Mouse (Mus musculus) small intestine, adult 2 months (tissue): ENCODE results near the gene Csnk1g1.

Experiments
- CTCF ChIP-seq: fragments of 200-500 bp; IDR thresholded peaks from 2 replicates; pipeline ENCODE4 v1.5.1; 2012; ENCODE audit warnings: low read depth, mild to moderate bottlenecking, control low read depth, inconsistent platforms, low read length, moderate library complexity, mixed read lengths; ENCODE audit not compliant: insufficient replicate concordance, insufficient read length; ENCODE audit errors: extremely low read depth
- POLR2A ChIP-seq: fragments of 200-500 bp; IDR thresholded peaks from 2 replicates; pipeline ENCODE4 v1.6.1; 2012; ENCODE audit warnings: low read depth, mild to moderate bottlenecking, control low read depth, inconsistent platforms, low read length, moderate library complexity

GRCm38 (mm10) chr9:66090593-66091244, 182.0 kb downstream of the Csnk1g1 start:
- TF ChIP-seq CTCF (no peak), POLR2A (no peak)
